Mouse (Mus musculus) ES-E14 (cell line): ENCODE results near the gene 4930402H24Rik. TPM values are rescaled to one million over a fixed set of nuclear protein-coding genes. Genes with fewer than 3 reads are reported as not detected.

ENCODE experiments used
- DNase-seq: peaks from one replicate; pipeline ENCODE4 v3.0.0-alpha.2; 2013; ENCODE audit warnings: low read depth, low spot score
- H3K27ac ChIP-seq: 2 replicates; pipeline ENCODE4 v1.5.1; 2012; ENCODE audit warnings: low read depth, mild to moderate bottlenecking, low read length, moderate library complexity, mixed read lengths; ENCODE audit not compliant: poor library complexity, insufficient read depth, severe bottlenecking
- H3K36me3 ChIP-seq: 2 replicates; pipeline ENCODE4 v1.6.1; 2012; ENCODE audit warnings: mild to moderate bottlenecking, low read length, moderate library complexity, mixed read lengths; ENCODE audit not compliant: control insufficient read depth, poor library complexity, insufficient read depth, severe bottlenecking
- H3K4me1 ChIP-seq, 2 experiments: fragments of 150-350 bp in 1 of 2; sonication (generic) in 1 of 2; 2 replicates each; pipeline ENCODE4 v1.6.1; 2012; ENCODE audit warnings: low read length in 2 of 2, mild to moderate bottlenecking in 1 of 2, mixed read lengths in 1 of 2; ENCODE audit not compliant: control insufficient read depth in 2 of 2, insufficient read depth in 2 of 2, poor library complexity in 1 of 2
- H3K4me3 ChIP-seq, 2 experiments: fragments of 150-350 bp in 1 of 2; sonication (generic) in 1 of 2; 2 replicates each; pipeline ENCODE4 v1.5.1; 2012; ENCODE audit warnings: low read length in 2 of 2, low read depth in 1 of 2, mild to moderate bottlenecking in 1 of 2, mixed read lengths in 1 of 2; ENCODE audit not compliant: insufficient read depth in 1 of 2, poor library complexity in 1 of 2, severe bottlenecking in 1 of 2
- H3K9ac ChIP-seq: 2 replicates; pipeline ENCODE4 v1.6.1; 2012; ENCODE audit warnings: low read depth, mild to moderate bottlenecking, low read length, mixed read lengths; ENCODE audit not compliant: poor library complexity, insufficient read depth, severe bottlenecking
- H3K9me3 ChIP-seq: fragments of 150-350 bp; sonication (generic); 2 replicates; pipeline ENCODE4 v1.6.1; 2012; ENCODE audit warnings: low read depth, mild to moderate bottlenecking, low read length; ENCODE audit not compliant: control insufficient read depth, insufficient read depth
- CHD2 ChIP-seq: IDR thresholded peaks from 2 replicates; pipeline ENCODE4 v1.6.1; 2014; ENCODE audit warnings: mild to moderate bottlenecking, low read depth, low read length, inconsistent platforms
- HCFC1 ChIP-seq: IDR thresholded peaks from 2 replicates; pipeline ENCODE4 v1.6.1; 2012; ENCODE audit warnings: low read length, inconsistent platforms, borderline replicate concordance; ENCODE audit not compliant: insufficient read depth
- MAFK ChIP-seq: IDR thresholded peaks from 2 replicates; pipeline ENCODE4 v1.6.1; 2014; ENCODE audit warnings: mild to moderate bottlenecking, low read depth, low read length, inconsistent platforms; ENCODE audit not compliant: insufficient read depth
- ZC3H11A ChIP-seq: IDR thresholded peaks from 2 replicates; pipeline ENCODE4 v1.6.1; 2012; ENCODE audit warnings: low read depth, mild to moderate bottlenecking, inconsistent platforms, low read length, borderline replicate concordance
- ZNF384 ChIP-seq: IDR thresholded peaks from 2 replicates; pipeline ENCODE4 v1.6.1; 2012; ENCODE audit warnings: low read depth, low read length, inconsistent platforms
- in situ Hi-C, 2 experiments: fragments of 600-800 bp; cut with MboI; formaldehyde crosslinking; loops; one replicate each; pipeline ENCODE4 v1.15.1; 2025; ENCODE audit warnings: low sequenced_read_pairs in 2 of 2, inconsistent platforms in 1 of 2; ENCODE audit not compliant: unreplicated experiment in 2 of 2
- total RNA-seq: library from RNA; depleted of rRNA; stranded (reverse); fragments of 300-350 nt; gene quantifications from 2 replicates; pipeline ENCODE4 v1.2.3, GENCODE M21; 2012

Gene 4930402H24Rik
- total RNA-seq, 1 experiment, result 11.9 TPM

DNA sequence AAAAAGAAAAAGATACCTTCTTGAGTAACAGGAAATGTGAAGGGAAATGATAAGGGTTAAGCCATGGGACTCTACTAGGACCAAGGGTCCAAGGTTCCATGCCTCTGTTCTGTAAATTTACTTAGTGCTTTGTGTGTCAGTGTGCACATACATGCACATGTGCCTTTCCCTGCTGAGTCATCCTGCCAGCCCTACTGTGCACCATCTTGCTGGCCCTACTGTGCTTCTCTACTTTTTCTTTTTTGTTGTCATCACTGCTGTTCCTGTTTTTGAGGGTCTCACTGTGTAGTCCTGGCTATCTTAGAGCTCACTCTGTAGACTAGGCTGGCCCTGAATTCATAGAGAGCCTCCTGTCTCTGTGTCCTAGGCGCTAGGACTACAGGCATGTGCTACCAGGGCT, 178.5 kb downstream of the 4930402H24Rik start:
- no peaks in the 10 kb centered on the region for H3K4me1 ChIP-seq
- in situ Hi-C loops, result no loop called here
- no peak for DNase-seq
- H3K27ac ChIP-seq, result no peak overlapping the region
- H3K9ac ChIP-seq, result no peak overlapping the region
- no peak for TF ChIP-seq ZC3H11A
- TF ChIP-seq MAFK, result no peak
- TF ChIP-seq CHD2, result no peak
- TF ChIP-seq ZNF384, result no peak
- TF ChIP-seq HCFC1, result no peak
- peaks cover 7% of the 10 kb centered on the region; the same call in 1 of the 2 replicates for H3K36me3 ChIP-seq
- H3K4me3 ChIP-seq, result no peak overlapping the region
- H3K9me3 ChIP-seq, result no peaks in the 10 kb centered on the region

DNA sequence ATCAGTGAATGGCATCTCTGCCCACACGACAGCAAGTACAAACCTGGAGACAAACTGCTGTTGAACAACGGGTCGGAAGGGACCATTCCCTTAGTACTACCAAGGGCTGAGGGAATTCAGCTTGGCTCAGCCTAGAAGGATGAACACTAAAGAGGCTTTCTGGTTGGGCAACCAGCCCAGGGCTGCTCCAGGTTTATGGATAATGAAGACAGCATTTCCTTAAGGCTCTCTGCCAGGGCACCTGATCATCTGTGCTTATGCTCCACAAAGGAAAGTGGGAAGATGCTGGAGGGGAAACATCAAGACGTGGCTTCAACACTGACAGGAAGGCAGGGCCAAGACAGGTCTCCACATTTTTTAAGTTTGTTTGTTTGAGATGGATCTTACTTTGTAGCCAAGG, 181.8 kb downstream of the 4930402H24Rik start:
- H3K9ac ChIP-seq, result no peak overlapping the region
- H3K4me3 ChIP-seq, result no peak overlapping the region
- no peaks in the 10 kb centered on the region for H3K4me1 ChIP-seq
- peaks cover 6% of the 10 kb centered on the region; the same call in 1 of the 2 replicates for H3K36me3 ChIP-seq
- no peak for DNase-seq
- in situ Hi-C loops, result no loop called here
- H3K27ac ChIP-seq, result no peak overlapping the region
- H3K9me3 ChIP-seq, result no peaks in the 10 kb centered on the region
- TF ChIP-seq HCFC1 (no peak), ZC3H11A (no peak), ZNF384 (no peak), MAFK (no peak), CHD2 (no peak)

GRCm38 (mm10) chr2:130717951-130718350, 188.3 kb downstream of the 4930402H24Rik start:
- in situ Hi-C loops, result no loop called here
- TF ChIP-seq ZNF384 (no peak), MAFK (no peak), ZC3H11A (no peak), CHD2 (no peak), HCFC1 (no peak)
- no peaks in the 10 kb centered on the region for H3K36me3 ChIP-seq

GRCm38 (mm10) chr2:130707057-130707456, 199.1 kb downstream of the 4930402H24Rik start:
- in situ Hi-C loops, result no loop called here
- no peaks in the 10 kb centered on the region for H3K9me3 ChIP-seq

More at GRCm38 (mm10) chr2:130717951-130718350, 188.3 kb downstream of the 4930402H24Rik start:
- H3K4me3 ChIP-seq, result no peak overlapping the region
- no peak for DNase-seq
- no peak overlapping the region for H3K27ac ChIP-seq
- no peaks in the 10 kb centered on the region for H3K9me3 ChIP-seq
- no peak overlapping the region for H3K9ac ChIP-seq
- H3K4me1 ChIP-seq, result no peaks in the 10 kb centered on the region

GRCm38 (mm10) chr2:130706602-130707001, 199.6 kb downstream of the 4930402H24Rik start:
- Histone ChIP-seq H3K4me1 (peaks cover 5 to 17% of the 10 kb centered on the region in 2 experiments; a peak in 3 of 4 replicates), H3K9ac (no peak overlapping the region), H3K4me3 (no peak overlapping the region), H3K27ac (no peak overlapping the region), H3K36me3 (no peaks in the 10 kb centered on the region; the same call in 1 of the 2 replicates), H3K9me3 (no peaks in the 10 kb centered on the region)
- TF ChIP-seq ZC3H11A (no peak), ZNF384 (no peak), HCFC1 (no peak), CHD2 (no peak), MAFK (no peak)
- no peak for DNase-seq
- in situ Hi-C loops, result no loop called here

More at GRCm38 (mm10) chr2:130707057-130707456, 199.1 kb downstream of the 4930402H24Rik start:
- Histone ChIP-seq H3K27ac (no peak overlapping the region), H3K36me3 (no peaks in the 10 kb centered on the region; the same call in 1 of the 2 replicates), H3K9ac (no peak overlapping the region), H3K4me3 (no peak overlapping the region), H3K4me1 (peaks cover 5 to 17% of the 10 kb centered on the region in 2 experiments; a peak in 3 of 4 replicates)
- TF ChIP-seq ZC3H11A (no peak), CHD2 (no peak), ZNF384 (no peak), HCFC1 (no peak), MAFK (no peak)
- DNase-seq, result no peak
